Mouse (Mus musculus) gastrocnemius, postnatal 4 days (tissue): ENCODE measurements at regions not wholly inside any gene's neighbourhood (a gene's known extent, or its start where the extent isn't known, plus 50 kb on each side); places are given as distances from the start of the nearest gene placed in this dataset.
"Not testable (repeated sequence)": the region's sequence is repeated elsewhere in the genome, so short reads cannot be mapped to it uniquely, and the experiment has no call there.

ENCODE experiments used
- DNase-seq, 2 experiments: peaks; one replicate each; pipeline ENCODE4 v3.0.0; 2021 to 2022; ENCODE audit warnings: low spot score in 2 of 2, mixed read lengths in 2 of 2

GRCm38 (mm10) chr5:148776796-148777659, 152.1 kb downstream of the Katnal1 start:
- no peak for DNase-seq

DNA sequence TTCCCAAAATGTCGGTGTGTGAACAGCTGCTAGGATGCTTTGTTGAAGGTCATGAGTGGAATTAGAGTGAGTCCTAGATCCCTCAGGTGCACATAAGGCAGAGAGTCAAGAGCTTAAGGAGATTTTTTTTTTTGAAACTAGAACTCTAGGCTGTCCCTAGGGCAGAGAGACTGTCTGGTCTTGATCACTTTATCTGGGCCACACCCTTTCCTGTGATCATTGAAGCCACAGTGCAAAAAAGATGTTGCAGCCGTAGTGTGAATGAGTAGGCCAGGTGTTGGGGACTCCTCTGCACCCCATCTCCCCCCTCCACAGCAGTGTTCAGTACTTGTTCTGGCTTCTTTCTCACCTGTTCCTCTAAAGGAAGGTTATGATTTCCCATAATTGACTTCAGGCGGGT, 153.9 kb downstream of the Katnal1 start:
- DNase-seq, result no peak

DNA sequence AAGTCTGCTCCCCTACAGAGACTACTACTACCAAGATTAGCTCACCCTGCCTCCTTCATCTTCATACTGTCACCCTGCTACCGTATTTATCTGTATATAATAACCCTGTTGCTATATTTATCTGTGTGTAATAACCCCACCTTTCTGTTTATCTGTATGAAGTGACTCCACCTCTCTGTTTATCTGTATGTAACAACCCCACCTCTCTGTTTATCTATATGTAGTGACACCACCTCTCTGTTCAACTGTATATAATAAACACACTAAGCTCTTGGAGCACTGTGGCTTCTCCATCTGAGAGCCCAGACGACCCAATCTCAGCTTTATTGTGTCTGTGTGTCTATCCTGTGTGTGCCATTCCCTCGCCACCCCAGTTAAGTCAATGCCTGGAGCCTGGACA, 154.7 kb downstream of the Katnal1 start:
- no peak for DNase-seq

DNA sequence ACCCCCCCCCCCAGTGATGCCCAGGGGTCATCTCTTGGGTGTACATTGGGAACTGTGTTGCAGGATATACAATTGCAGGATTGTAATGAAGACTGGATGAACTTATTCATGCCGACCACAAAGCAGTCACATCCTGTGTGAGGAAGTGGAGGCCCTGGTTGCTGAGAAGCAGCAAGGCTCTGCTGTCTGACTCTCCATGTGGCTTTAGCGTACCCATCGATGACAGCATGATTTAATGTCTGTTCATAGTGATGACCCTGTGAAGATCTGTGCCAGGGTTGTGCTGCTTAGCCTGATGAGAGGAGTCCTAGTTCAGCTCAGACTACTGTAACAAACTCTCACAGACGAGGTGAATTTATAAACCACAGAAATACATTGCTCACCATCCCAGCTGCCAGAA, 159.7 kb downstream of the Katnal1 start:
- no peak for DNase-seq

GRCm38 (mm10) chr5:148768346-148768745, 160.8 kb downstream of the Katnal1 start:
- DNase-seq, result no peak

GRCm38 (mm10) chr5:148765993-148766392, 163.1 kb downstream of the Katnal1 start:
- DNase-seq, result no peak

DNA sequence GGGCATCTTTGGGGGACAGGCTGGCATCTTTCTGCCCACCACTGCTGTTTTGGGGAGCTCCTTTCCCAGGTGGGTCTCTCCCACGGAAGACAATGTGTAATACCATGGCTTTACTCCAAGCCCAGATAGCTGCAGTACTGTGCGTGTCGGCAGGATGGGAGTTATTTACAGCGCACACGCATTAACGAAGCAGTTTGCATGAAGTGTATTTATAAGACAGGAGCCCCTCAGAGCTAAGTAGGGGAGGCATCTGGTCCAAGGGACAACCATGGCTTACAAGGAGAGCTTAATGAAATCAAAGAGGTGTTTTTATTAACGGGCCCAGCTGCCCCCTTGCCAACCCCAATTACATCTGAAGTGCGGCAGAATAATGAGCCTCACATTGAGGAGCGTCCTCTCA, 169.0 kb downstream of the Katnal1 start:
- no peak for DNase-seq

GRCm38 (mm10) chr5:148758786-148759185, 170.3 kb downstream of the Katnal1 start:
- DNase-seq, result no peak

DNA sequence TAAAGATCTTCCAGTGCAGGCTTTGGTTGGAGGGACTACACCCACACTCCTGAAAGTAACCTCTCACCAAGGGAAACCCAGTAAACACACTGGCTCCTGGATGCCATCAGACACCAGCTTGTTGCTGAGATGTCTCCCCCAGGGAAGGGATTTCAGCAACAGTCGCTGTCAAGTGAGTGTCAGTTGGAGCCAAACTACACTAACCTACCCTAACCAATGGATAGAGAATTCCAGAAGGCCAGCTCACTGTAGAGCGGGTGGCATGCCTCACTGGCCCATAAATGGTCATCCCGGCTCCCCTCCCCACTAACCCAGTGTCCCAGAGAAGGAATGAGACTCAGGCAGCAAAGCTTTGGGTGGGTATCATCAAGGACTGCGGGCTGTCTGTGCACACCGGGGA, 171.4 kb downstream of the Katnal1 start:
- DNase-seq, result no peak

GRCm38 (mm10) chr5:148757236-148757635, 171.9 kb downstream of the Katnal1 start:
- DNase-seq, result no peak

GRCm38 (mm10) chr5:148756246-148756930, 172.7 kb downstream of the Katnal1 start:
- no peak for DNase-seq

DNA sequence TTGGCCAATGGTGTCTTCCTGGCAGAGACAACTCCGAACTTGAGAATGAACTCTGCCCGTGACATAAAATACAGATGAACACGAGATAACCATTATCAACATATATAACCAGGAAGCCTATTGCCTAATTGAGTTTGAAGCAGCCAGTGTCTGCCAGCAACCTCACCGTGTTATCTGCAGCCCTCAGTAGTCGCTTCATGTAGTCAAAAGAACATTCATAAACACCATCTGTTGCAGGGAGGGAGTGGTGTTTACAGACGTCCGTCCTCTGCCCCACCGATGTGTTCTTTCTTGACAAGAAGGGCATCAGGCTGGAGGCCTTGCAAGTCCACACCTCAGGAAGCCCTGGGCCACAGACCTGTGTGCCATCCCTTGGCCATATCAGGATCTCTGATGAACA, 173.3 kb downstream of the Katnal1 start:
- DNase-seq, result no peak

DNA sequence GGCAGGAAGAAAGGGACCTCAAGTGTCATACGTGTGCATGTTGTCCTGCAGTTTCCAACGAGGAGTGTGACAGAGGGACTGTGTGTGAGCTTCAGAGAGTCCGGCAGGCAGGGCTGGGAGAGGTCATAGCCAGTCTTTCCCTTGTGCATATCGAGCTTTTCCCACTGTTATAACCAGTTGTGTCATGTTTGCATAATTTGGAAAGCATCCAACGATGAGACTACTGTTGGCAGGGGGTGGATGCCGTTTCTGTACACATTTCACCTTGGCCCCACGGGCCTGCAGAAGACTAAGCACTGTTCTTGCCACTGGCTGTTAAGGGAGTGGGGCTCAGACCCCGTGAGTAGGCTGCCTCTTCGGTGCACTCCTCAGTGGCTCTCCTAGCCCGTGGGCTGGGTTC, 174.2 kb downstream of the Katnal1 start:
- DNase-seq, result no peak

GRCm38 (mm10) chr5:148754363-148754762, 174.8 kb downstream of the Katnal1 start:
- DNase-seq, result no peak

GRCm38 (mm10) chr5:148753457-148753856, 175.7 kb downstream of the Katnal1 start:
- DNase-seq, result no peak

GRCm38 (mm10) chr5:148751980-148752379, 177.1 kb downstream of the Katnal1 start:
- no peak for DNase-seq

GRCm38 (mm10) chr5:148750002-148750734, 179.0 kb downstream of the Katnal1 start:
- no peak for DNase-seq

- DNase-seq, result no peak
These were observed 181.0 kb downstream of the Katnal1 start for GRCm38 (mm10) chr5:148747972-148748764.

DNA sequence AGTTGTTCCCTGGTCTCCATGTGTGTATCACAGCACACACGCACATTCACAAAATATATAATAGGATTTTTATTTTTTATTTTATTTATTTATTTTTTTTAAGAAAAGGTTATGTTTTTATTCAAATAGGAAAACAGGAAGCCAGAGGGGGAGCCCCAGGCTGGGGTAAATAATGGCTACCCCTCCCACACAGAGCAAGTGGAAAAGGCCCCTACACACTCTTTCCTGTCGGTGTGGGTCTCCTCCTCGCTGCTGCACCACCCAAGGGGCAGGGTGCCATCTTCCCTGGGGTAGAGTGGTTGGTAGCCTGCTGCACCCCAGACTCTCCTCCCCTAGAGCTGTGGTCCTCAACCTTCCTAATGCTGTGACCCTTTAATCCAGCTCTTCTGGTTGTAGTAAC, 181.6 kb downstream of the Katnal1 start:
- no peak for DNase-seq

DNA sequence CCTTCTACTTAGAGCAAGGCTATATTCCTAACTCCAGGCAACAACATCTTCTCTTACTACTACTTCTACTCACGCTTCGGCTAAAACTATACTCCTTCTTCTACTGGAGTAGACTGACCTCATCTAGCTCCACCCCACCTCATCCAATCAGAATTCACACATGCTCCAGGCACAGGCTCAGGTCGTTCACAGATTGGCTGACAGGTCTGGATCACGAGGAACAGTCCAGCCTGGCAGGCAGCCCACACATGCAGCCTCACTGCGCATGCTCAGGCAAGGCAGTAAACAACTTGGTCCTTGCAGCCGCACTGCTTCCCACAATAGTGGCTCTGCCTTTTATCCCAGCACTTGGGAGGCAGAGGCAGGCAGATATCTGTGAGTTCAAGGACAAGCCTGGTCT, 182.4 kb downstream of the Katnal1 start:
- DNase-seq, result not testable (repeated sequence)
